Mouse (Mus musculus) forebrain, embryonic 14.5 days (tissue): Measurements from ENCODE around the gene Pxdn. TPM values are rescaled to one million over a fixed set of nuclear protein-coding genes. Genes with fewer than 3 reads are reported as not detected.

Source experiments
- polyA plus RNA-seq: library from polyadenylated mRNA; unstranded; fragments of >200 nt; fragmentation: Nextera tagmentation; extraction: Ambion mirVana; gene quantifications from 2 replicates; pipeline ENCODE4 v1.2.1, GENCODE M21; 2014

The Pxdn gene
- polyA plus RNA-seq, 1 experiment from 2014 or later, result 31.2 TPM

Other genes starting within 250 kb of the Pxdn start
- 0.09 and 0.15 TPM in 2 replicates for gene Tpo, start 195.0 kb downstream of the Pxdn start, polyA plus RNA-seq